Mouse (Mus musculus) CD4-positive, CD25-positive, alpha-beta regulatory T cell, adult 2 months (primary cell): ENCODE data around the gene Hspb11.
A peak's percentile ranks its signal among the peaks of the same experiment; 100 is the strongest.

Experiments used
- DNase-seq: peaks from one replicate; pipeline ENCODE4 v3.0.0-alpha.2; 2012; ENCODE audit warnings: low read depth, low spot score

Hspb11 gene

DNA sequence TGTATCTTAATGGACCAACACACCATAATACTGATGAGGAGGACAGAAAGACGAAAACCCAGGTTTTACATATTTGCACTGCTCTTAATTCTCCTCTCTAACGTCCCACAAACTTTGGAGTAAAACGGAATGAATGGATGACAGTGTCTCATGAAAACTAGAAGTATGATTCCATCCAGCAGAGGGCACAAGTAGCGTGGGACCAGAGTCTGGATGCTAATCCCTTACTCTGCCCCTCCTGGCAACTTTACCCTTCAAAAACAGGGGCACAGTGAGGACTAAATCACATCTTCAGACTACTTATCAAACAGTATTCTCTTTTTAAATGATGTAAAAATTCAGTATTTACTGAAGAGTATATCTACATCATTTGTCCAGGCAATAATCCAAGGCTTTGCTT lies 2.9 kb upstream of the Hspb11 start:
- DNase-seq, result peak; percentile 74

GRCm38 (mm10) chr4:107252522-107252921 lies 871 bp upstream of the Hspb11 start:
- no peak for DNase-seq

DNA sequence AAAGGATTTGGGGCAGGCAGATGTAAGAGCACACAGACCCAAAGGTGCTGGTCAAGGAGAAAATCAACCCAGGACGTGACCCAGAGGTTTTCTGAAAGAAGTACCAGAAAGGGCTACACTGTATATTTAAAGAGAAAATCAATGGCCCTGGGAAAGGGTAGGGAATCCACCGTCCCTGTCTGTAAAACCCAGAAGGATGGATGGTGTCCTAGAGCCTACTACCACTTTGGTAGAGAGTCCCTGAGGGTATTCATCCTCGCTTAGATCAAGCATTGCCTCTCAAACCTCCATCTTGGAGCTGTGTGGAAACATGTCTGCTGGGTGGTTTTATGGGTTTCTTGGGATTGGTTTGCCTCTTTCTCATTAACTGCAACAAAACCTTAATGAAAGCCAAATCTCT lies 1.0 kb downstream of the Hspb11 start:
- no peak for DNase-seq

- peak; percentile 53 for DNase-seq
Observed at GRCm38 (mm10) chr4:107260001-107260400, 6.6 kb downstream of the Hspb11 start.

DNA sequence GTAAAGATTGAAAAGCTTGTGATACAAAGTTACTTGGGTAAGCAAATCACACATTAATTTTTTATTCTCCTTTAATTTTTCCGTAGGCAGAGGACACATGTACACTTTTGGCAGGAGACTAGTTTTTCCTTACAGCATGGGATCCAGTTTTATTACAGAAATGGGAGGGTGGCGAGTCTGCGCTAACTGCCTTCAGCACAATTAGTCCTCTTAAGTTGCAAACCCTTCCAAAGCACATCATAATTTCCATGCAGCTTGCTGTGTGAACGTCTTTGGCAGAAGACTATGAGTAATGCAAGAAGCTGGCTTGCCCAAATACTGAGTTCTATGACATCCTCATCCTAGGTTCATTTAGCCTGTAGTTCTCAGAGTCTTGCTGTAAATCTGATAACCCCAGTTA lies 20.3 kb downstream of the Hspb11 start:
- DNase-seq, result no peak

DNA sequence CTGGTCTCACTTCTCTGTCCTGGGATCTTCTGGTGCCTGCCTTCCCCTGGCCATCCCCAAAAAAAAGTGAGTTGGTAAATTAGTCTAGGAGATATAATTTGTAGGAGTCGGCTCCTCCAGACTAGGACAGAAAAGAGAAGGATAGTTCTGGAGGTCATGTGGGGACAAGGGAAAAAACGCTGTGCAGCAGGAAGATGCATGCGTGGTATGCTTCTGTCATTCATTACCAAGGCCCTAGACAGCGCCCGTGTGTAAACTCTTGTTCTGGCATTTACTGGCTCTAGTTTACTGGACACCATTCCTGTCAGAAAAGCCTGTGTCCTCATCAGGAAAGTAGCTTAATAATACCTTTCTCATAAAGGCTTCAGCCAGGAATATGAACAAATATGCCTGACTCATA lies 21.1 kb downstream of the Hspb11 start:
- DNase-seq, result no peak

DNA sequence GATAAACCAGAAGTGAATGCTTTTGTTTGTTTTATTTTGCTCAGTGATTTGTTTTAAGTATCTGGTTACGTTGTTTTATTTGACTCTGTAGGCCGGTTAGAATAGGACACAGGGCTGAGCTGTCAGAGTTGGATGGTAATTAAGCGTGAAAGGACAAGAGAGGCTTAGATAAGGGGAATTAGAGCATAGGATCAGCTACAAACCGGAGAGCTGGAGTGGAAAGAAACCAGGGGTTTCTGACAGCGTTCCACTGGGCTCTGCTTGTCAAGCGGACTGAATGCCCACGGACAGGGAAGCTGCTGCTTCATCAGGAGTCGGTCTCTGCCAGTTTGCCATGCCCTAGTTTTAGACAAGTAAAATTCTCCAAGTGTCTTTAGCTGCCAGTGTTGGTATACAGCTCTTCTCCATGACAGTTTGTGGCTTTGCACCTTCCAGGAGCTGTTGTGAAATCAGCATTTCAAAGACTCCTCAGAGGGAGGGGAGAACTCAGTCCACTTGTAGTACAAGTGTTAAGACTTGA lies 24.9 kb downstream of the Hspb11 start:
- no peak for DNase-seq

GRCm38 (mm10) chr4:107280843-107281475 lies 27.6 kb downstream of the Hspb11 start:
- DNase-seq, result no peak

GRCm38 (mm10) chr4:107285446-107286200 lies 32.2 kb downstream of the Hspb11 start:
- no peak for DNase-seq

DNA sequence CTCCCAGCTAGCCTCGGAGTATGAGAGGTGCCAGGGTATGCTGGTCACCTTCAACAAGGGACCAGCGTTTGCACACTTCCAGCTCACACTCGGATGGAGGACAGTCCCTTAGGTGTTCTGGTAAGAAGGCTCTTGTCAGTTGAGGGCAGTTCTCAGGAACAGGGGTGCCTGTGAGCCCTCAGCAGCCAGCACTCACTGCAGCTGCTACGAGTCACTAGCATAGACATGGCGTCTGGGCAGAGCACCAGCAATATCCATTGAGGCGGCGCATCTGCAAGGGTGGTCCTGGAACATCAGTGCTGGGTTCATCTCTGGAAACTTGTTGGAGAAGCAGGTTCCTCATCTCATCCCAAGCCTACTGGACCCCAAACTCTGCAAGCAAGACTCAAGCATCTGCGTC lies 33.0 kb downstream of the Hspb11 start:
- no peak for DNase-seq

DNA sequence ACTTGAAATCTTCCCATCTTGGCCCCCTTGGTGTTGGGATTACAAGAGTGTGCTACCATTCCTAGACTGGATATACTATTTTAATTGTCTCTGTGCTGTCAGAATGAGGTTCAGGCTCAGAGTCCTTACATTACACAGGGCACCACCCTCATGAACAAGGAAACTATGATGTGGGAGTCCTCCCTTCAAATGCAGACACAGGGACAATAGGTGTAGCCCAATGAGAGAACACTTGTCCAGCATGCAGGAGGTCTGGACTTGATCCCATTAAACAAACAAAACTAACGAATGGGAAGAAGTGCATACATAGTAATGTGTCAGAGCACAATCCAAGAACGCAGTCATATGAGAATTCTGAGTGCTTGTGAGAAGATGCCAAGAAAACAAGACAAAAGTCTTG lies 34.1 kb downstream of the Hspb11 start:
- no peak for DNase-seq

DNA sequence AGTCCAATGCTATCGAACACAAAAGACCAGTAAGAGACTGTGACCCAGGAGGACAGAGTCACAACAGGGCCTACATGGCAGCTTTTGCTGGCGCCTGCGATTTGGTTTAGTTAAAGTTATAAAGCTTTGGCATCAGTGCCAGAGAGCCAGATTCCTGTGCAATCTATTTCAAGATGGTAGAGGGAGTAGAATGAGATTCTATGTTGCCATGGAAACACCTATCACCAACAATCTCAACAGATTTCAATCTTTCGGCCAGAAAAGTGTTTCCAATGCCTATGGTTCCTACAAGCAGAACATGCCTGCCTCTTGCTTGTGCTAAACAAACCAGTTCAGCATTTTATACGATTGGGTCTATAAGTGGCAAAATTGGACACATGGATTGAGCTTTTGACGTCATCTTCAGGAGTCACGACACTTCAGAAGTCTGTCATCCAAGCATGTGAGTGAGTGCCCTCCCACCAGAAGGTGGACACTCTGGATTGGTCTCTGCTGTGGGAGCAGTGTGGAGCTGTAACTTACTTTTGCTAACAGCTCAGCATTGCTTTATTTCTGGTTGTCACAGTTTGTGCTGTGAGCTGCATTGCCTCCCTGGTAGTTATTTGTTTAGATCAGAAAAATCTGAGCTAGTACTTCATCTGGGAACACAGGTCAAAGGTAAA lies 38.3 kb downstream of the Hspb11 start:
- no peak for DNase-seq

DNA sequence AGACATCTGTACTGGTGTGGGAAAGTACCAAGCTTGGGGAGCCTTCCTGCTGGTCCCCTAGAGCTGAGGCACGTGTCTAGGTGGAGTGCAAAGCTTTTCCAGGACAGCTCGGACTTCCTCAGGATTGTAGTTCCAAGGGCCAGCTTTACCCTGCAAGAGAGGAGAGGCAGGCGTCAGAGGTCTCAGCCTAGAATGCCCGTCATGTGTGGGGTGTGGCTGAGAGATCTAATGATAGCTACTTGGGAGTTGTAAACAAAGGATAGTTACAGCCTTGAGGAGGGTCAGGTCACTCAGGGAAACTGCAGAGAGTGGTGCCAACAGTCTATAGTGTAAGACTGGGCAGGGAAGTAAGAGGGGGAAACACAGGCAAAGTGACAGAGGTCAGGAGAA lies 38.9 kb downstream of the Hspb11 start:
- DNase-seq, result no peak

DNA sequence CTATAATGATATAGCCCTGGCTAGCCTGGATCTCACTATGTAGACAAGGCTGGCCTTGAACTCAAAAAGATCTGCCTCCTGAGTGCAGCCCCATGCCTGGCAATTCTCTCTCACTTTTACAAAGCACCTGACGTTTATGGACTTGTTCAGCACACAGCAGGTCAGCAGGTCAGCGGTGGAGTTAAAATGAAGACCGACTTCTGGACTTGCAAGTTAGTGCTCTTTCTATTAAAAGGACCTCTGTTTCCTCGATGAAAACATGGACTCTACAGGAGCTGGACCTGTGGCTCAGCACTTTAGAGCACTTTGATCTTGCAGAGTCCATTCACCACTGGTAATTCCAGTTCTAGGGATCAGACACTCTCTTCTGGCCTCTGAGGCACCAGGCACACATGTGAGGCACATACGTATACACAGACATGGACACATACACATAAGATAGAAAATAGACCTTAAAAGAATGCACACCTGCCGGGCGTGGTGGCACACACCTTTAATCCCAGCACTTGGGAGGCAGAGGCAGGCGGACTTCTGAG lies 44.7 kb downstream of the Hspb11 start:
- no peak for DNase-seq

DNA sequence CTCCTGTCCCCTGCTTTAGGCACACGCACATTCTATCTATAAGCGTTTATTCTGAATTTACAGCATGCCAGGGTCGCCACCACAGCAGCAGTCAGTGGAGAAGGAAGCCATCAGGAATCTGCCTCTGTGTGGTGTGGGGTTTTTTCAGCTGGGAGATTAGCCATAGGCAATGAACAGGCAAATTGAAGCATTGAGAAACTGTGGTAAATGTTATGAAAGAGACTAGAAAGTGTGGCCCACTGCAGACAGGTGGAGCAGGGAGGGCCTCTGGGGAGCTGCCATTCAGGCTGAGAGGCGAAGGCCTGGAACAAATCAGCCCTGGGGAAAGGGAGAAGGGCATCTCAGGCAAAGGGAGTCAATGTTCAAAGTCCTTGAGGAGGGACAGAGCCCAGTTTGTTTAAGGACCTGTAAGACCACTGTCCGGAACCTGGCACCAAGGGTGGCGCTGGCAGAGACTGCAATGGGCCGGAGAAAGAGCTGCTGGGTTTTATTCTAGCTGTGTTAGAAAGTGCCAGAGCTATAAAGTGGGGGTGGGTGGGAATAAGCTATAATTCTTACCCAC lies 46.5 kb downstream of the Hspb11 start:
- DNase-seq, result no peak

DNA sequence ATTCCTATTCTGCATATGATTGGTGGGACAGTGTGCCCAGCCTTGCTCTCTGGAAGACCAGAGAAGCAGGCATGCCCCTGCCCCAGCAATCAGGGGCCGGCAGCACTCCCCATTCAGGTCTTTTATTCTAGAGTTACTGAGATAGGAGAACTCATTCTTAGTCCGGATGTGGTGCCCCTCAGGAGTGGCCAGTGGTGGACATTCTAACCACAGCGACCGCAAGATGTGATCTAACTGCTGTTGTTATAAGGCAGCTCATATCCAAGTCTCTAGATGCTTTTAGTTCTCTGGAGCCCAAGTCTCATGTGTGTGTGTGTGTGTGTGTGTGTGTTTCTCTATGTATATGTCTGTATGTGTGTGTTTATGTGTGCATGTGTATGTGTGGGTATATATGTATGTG lies 47.0 kb downstream of the Hspb11 start:
- no peak for DNase-seq

DNA sequence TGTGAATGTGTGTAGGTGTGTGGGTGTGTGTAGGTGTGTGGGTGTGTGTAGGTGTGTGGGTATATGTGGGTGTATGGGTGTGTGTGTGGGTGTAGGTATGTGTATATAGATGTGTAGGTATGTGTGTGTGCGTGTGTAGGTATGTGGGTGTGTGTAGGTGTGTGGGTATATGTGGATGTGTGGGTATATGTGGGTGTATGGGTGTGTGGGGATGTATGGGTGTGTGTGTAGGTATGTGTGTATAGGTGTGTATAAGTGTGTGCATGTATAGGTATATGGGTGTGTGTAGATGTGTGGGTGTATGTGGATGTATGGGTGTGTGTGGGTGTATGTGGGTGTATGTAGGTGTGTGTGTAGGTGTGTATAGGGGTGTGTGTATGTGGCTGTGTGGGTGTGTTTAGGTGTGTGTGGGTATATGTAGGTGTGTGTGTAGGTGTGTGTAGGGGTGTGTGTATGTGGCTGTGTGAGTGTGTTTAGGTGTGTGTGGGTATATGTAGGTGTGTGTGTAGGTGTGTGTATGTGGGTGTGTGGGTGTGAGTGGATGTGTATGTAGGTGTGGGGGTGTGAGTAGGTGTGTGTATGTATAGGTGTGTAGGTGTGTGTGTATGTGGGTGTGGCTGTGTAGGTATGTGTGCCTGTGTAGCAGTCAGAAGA lies 47.6 kb downstream of the Hspb11 start:
- DNase-seq, result no peak

DNA sequence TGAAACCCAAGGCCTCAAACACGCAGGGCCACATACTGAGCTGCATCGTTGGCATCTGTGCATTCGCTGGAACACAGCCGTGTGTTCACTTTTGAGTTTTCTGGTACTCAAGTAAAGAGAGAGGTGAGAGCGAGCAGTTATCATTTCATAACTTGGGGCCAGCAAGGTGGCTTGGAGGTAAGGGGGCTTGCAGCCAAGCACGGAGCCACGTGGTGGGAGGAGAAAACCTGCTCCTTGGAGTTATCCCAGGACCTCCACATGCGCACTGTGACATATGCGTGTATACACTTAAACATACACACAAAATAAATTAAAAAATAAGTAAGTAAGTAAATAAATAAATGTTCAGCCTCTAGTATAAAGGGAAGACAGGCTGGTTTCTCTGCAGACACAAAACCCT lies 48.8 kb downstream of the Hspb11 start:
- DNase-seq, result no peak

- no peak for DNase-seq
Observed at GRCm38 (mm10) chr4:107302832-107303231, 49.4 kb downstream of the Hspb11 start.

- no peak for DNase-seq
Observed at GRCm38 (mm10) chr4:107303531-107303930, 50.1 kb downstream of the Hspb11 start.

GRCm38 (mm10) chr4:107306966-107307365 lies 53.6 kb downstream of the Hspb11 start, which contains the start of gene Dio1:
Dio1 (minus strand) TSS chr4:107307169.
- DNase-seq, result no peak
